Mouse (Mus musculus) layer of hippocampus, postnatal 36 days (tissue): ENCODE results near the gene Noc2l. TPM values are rescaled to one million over a fixed set of nuclear protein-coding genes. Genes with fewer than 3 reads are reported as not detected.

ENCODE experiments used
- DNase-seq, 2 experiments: peaks; one replicate each; pipeline ENCODE4 v3.0.0; 2022
- total RNA-seq, 2 experiments: library from RNA; stranded (reverse); gene quantifications; 2 replicates each; pipeline ENCODE4 v1.2.3; 2021

Noc2l gene
- 10 to 100 TPM; 65.7 to 71.6 TPM for total RNA-seq

- DNase-seq: peak; percentile 91
Measured at GRCm38 (mm10) chr4:156235808-156236533, at the start of gene Noc2l. Gene Noc2l (plus strand): TSS chr4:156236010.

GRCm38 (mm10) chr4:156188162-156188810 lies 47.5 kb upstream of the Noc2l start:
- DNase-seq: no peak

- no peak for DNase-seq
Measured at GRCm38 (mm10) chr4:156188811-156189323, 46.9 kb upstream of the Noc2l start.

GRCm38 (mm10) chr4:156192421-156193199 lies 43.2 kb upstream of the Noc2l start:
- no peak for DNase-seq

- no peak for DNase-seq
Measured at GRCm38 (mm10) chr4:156193200-156193590, 42.6 kb upstream of the Noc2l start.

GRCm38 (mm10) chr4:156193906-156194305 lies 41.9 kb upstream of the Noc2l start:
- no peak for DNase-seq

- DNase-seq: no peak
Measured at GRCm38 (mm10) chr4:156194346-156194745, 41.5 kb upstream of the Noc2l start.

- no peak for DNase-seq
Measured at GRCm38 (mm10) chr4:156195927-156196870, 39.6 kb upstream of the Noc2l start.

GRCm38 (mm10) chr4:156197131-156197828 lies 38.5 kb upstream of the Noc2l start, which contains the start of gene Agrn:
Gene Agrn (minus strand): TSS chr4:156197488.
- peak; percentile 42 to 57 for DNase-seq

GRCm38 (mm10) chr4:156197829-156198205 lies 38.0 kb upstream of the Noc2l start:
- peak; percentile 67 to 73 for DNase-seq

GRCm38 (mm10) chr4:156200623-156201475 lies 35.0 kb upstream of the Noc2l start, which contains the start of gene Isg15:
Gene Isg15 (minus strand): TSS chr4:156200818.
- DNase-seq: no peak

GRCm38 (mm10) chr4:156202462-156202893 lies 33.3 kb upstream of the Noc2l start:
- DNase-seq: no peak

GRCm38 (mm10) chr4:156203001-156203412 lies 32.8 kb upstream of the Noc2l start, which contains the start of gene AW011738:
Gene AW011738 (plus strand): TSS chr4:156203304.
- peak; percentile 52 to 65 for DNase-seq

- DNase-seq: no peak
Measured at GRCm38 (mm10) chr4:156203413-156204131, 32.2 kb upstream of the Noc2l start.

GRCm38 (mm10) chr4:156208872-156209271 lies 26.9 kb upstream of the Noc2l start:
- no peak for DNase-seq

- DNase-seq: no peak
Measured at GRCm38 (mm10) chr4:156209963-156210635, 25.7 kb upstream of the Noc2l start.

- no peak for DNase-seq
Measured at GRCm38 (mm10) chr4:156213134-156213533, 22.7 kb upstream of the Noc2l start.

- DNase-seq: no peak
Measured at GRCm38 (mm10) chr4:156215649-156216048, 20.2 kb upstream of the Noc2l start, which contains the start of gene Perm1. Gene Perm1 (plus strand): TSS chr4:156215868.
